Mouse (Mus musculus): ENCODE results near the gene 2900011O08Rik. TPM values are rescaled to one million over a fixed set of nuclear protein-coding genes. Genes with fewer than 3 reads are reported as not detected.

2900011O08Rik gene
- polyA plus RNA-seq, 1 experiment = 0.43 TPM

- TF ChIP-seq GATA1 (IDR thresholded peaks at IDR 0.05; ENCODE audit: borderline replicate concordance, low read length) = no peak
- TF ChIP-seq FLI1 (IDR thresholded peaks at IDR 0.05; ENCODE audit: low read length) = no peak
These were observed 102.9 kb downstream of the 2900011O08Rik start for GRCm38 (mm10) chr16:14089296-14089695.

DNA sequence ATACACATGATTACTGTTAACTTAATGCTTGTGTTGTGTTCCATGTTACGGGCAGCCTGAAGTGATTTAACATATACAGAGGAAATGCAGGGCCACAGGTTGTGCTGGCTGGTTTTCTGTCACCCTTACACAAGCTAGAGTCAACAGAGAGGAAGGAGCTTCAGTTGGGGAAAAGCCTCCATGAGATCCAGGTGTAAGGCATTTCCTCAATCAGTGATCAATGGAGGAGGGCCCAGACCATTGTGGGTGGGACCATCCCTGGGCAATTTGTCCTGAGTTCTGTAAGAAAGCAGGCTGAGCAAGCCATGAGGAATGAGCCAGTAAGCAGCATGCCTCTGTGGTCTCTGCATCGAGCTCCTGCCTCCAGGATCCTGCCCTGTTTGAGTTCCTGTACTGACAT lies 105.4 kb downstream of the 2900011O08Rik start:
- Histone ChIP-seq H3K4me3 (replicated peaks) (no peak overlapping the region), H3K4me1 (peaks cover 13% of the 10 kb centered on the region), H3K27me3 (replicated peaks) (peaks cover 12% of the 10 kb centered on the region), H3K36me3 (replicated peaks; ENCODE audit: low read length) (no peaks in the 10 kb centered on the region), H3K9me3 (no peaks in the 10 kb centered on the region)
- TF ChIP-seq FLI1 (IDR thresholded peaks at IDR 0.05; ENCODE audit: low read length) (no peak), GATA1 (IDR thresholded peaks at IDR 0.05; ENCODE audit: borderline replicate concordance, low read length) (no peak)

More at GRCm38 (mm10) chr16:14089296-14089695, 102.9 kb downstream of the 2900011O08Rik start:
- peaks cover 12% of the 10 kb centered on the region for H3K27me3 ChIP-seq (replicated peaks)
- H3K9me3 ChIP-seq = no peaks in the 10 kb centered on the region
- no peaks in the 10 kb centered on the region for H3K36me3 ChIP-seq (replicated peaks; ENCODE audit: low read length)
- H3K4me1 ChIP-seq = peaks cover 8% of the 10 kb centered on the region
- no peak overlapping the region for H3K4me3 ChIP-seq (replicated peaks)

DNA sequence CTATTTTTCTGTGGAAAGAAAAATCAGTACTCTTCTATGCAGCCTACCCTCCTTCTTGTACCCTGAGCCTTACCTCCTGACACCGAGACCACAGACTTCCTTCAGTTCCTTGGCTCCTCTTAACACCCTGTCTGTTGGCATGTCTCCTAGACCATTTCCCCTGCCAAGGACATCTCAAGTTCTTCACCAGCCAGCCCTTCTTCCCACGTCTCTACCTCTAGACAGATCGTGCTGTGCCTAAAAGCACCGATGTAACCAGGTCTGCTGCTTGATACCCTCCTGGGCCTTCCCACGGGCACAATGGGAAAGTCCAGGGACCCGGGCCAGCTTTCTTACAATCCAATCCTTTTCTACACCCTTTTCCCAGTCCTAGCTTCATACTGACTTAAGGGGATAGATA lies 119.5 kb downstream of the 2900011O08Rik start:
- TF ChIP-seq FLI1 (IDR thresholded peaks at IDR 0.05; ENCODE audit: low read length) = no peak
- no peak for TF ChIP-seq GATA1 (IDR thresholded peaks at IDR 0.05; ENCODE audit: borderline replicate concordance, low read length)
- peaks cover 30% of the 10 kb centered on the region for H3K36me3 ChIP-seq (replicated peaks; ENCODE audit: low read length)
- H3K4me1 ChIP-seq = peaks cover 58% of the 10 kb centered on the region

GRCm38 (mm10) chr16:14109651-14110230 lies 123.3 kb downstream of the 2900011O08Rik start:
- H3K36me3 ChIP-seq (replicated peaks; ENCODE audit: low read length) = peaks cover 66% of the 10 kb centered on the region
- H3K4me3 ChIP-seq (replicated peaks) = no peak overlapping the region
- no peaks in the 10 kb centered on the region for H3K9me3 ChIP-seq
- H3K27me3 ChIP-seq (replicated peaks) = no peaks in the 10 kb centered on the region
- peaks cover 67% of the 10 kb centered on the region for H3K4me1 ChIP-seq
- TF ChIP-seq GATA1 (IDR thresholded peaks at IDR 0.05; ENCODE audit: borderline replicate concordance, low read length) (no peak), FLI1 (IDR thresholded peaks at IDR 0.05; ENCODE audit: low read length) (no peak)

More for the DNA sequence above, 119.5 kb downstream of the 2900011O08Rik start:
- no peak overlapping the region for H3K4me3 ChIP-seq (replicated peaks)
- H3K27me3 ChIP-seq (replicated peaks) = no peaks in the 10 kb centered on the region
- no peaks in the 10 kb centered on the region for H3K9me3 ChIP-seq

DNA sequence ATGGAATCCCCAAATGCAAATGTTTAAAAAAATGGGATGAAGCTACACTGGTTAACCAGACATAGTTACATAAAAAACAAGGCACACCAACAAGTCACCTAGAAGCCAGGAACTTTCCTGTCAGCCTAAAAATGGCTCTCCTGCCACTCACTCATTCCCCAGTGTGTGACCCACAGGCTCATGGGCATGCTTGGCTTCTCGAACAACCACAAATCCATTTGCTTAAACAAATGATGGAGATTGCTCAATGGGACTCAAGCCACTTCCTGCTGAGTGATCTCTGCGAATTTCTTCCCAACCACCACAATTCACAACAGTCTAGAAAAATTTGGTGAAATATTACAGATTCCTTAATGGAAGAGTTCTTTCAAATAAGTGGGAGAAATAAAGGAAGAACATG lies 124.5 kb downstream of the 2900011O08Rik start:
- no peak overlapping the region for H3K4me3 ChIP-seq (replicated peaks)
- H3K27me3 ChIP-seq (replicated peaks) = no peaks in the 10 kb centered on the region
- H3K9me3 ChIP-seq = no peaks in the 10 kb centered on the region
- peaks cover 77% of the 10 kb centered on the region for H3K36me3 ChIP-seq (replicated peaks; ENCODE audit: low read length)
- H3K4me1 ChIP-seq = peaks cover 65% of the 10 kb centered on the region
- TF ChIP-seq FLI1 (IDR thresholded peaks at IDR 0.05; ENCODE audit: low read length) = no peak

- H3K36me3 ChIP-seq (replicated peaks; ENCODE audit: low read length) = peaks cover 89% of the 10 kb centered on the region
These were observed 125.7 kb downstream of the 2900011O08Rik start for GRCm38 (mm10) chr16:14112133-14112532.

DNA sequence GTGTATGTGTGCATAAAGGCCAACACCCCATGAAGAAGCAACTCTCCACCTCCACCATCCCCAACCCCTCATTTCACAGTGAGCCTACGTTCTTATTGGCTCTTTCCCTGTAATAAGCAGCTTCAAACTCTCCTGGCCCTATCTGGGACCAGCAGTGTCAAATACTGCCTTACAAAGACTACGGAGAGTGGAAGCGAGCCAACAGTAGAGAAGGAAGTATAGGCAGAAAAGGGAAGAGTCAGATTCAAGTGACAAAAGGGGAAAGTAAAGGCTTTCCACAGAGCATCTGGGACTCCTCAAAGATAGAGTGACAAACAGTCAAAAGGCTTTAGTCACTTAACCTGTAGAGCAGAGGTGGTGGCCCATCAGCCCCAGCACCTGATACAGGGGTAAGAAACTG lies 126.3 kb downstream of the 2900011O08Rik start:
- H3K9me3 ChIP-seq = no peaks in the 10 kb centered on the region
- H3K4me1 ChIP-seq = peaks cover 55% of the 10 kb centered on the region
- TF ChIP-seq FLI1 (IDR thresholded peaks at IDR 0.05; ENCODE audit: low read length) = no peak
- no peak for TF ChIP-seq GATA1 (IDR thresholded peaks at IDR 0.05; ENCODE audit: borderline replicate concordance, low read length)
- H3K4me3 ChIP-seq (replicated peaks) = no peak overlapping the region
- H3K27me3 ChIP-seq (replicated peaks) = no peaks in the 10 kb centered on the region
- H3K36me3 ChIP-seq (replicated peaks; ENCODE audit: low read length) = peaks cover 95% of the 10 kb centered on the region

More at GRCm38 (mm10) chr16:14112133-14112532, 125.7 kb downstream of the 2900011O08Rik start:
- Histone ChIP-seq H3K9me3 (no peaks in the 10 kb centered on the region), H3K4me1 (peaks cover 56% of the 10 kb centered on the region), H3K27me3 (replicated peaks) (no peaks in the 10 kb centered on the region), H3K4me3 (replicated peaks) (no peak overlapping the region)
- TF ChIP-seq FLI1 (IDR thresholded peaks at IDR 0.05; ENCODE audit: low read length) (no peak), GATA1 (IDR thresholded peaks at IDR 0.05; ENCODE audit: borderline replicate concordance, low read length) (no peak)

GRCm38 (mm10) chr16:14117299-14117698 lies 130.9 kb downstream of the 2900011O08Rik start:
- peaks cover 38% of the 10 kb centered on the region for H3K4me1 ChIP-seq
- TF ChIP-seq GATA1 (IDR thresholded peaks at IDR 0.05; ENCODE audit: borderline replicate concordance, low read length) (no peak), FLI1 (IDR thresholded peaks at IDR 0.05; ENCODE audit: low read length) (no peak)
- H3K9me3 ChIP-seq = no peaks in the 10 kb centered on the region
- peaks cover 91% of the 10 kb centered on the region for H3K36me3 ChIP-seq (replicated peaks; ENCODE audit: low read length)
- no peak overlapping the region for H3K4me3 ChIP-seq (replicated peaks)
- H3K27me3 ChIP-seq (replicated peaks) = no peaks in the 10 kb centered on the region

GRCm38 (mm10) chr16:14120941-14121340 lies 134.5 kb downstream of the 2900011O08Rik start:
- H3K27me3 ChIP-seq (replicated peaks) = no peaks in the 10 kb centered on the region
- H3K4me3 ChIP-seq (replicated peaks) = no peak overlapping the region
- TF ChIP-seq FLI1 (IDR thresholded peaks at IDR 0.05; ENCODE audit: low read length) (no peak), GATA1 (IDR thresholded peaks at IDR 0.05; ENCODE audit: borderline replicate concordance, low read length) (no peak)
- H3K4me1 ChIP-seq = peaks cover 33% of the 10 kb centered on the region
- no peaks in the 10 kb centered on the region for H3K9me3 ChIP-seq
- peaks cover 94% of the 10 kb centered on the region for H3K36me3 ChIP-seq (replicated peaks; ENCODE audit: low read length)

- TF ChIP-seq FLI1 (IDR thresholded peaks at IDR 0.05; ENCODE audit: low read length) = no peak
- TF ChIP-seq GATA1 (IDR thresholded peaks at IDR 0.05; ENCODE audit: borderline replicate concordance, low read length) = no peak
- no peak overlapping the region for H3K4me3 ChIP-seq (replicated peaks)
- H3K36me3 ChIP-seq (replicated peaks; ENCODE audit: low read length) = peaks cover 94% of the 10 kb centered on the region
- H3K9me3 ChIP-seq = no peaks in the 10 kb centered on the region
- H3K4me1 ChIP-seq = peaks cover 33% of the 10 kb centered on the region
- H3K27me3 ChIP-seq (replicated peaks) = no peaks in the 10 kb centered on the region
These were observed 135.2 kb downstream of the 2900011O08Rik start for GRCm38 (mm10) chr16:14121563-14121962.
